Mouse (Mus musculus) limb, embryonic 11.5 days (tissue): Measurements from ENCODE around the gene Hint2. TPM values are rescaled to one million over a fixed set of nuclear protein-coding genes. Genes with fewer than 3 reads are reported as not detected.
A peak's percentile ranks its signal among the peaks of the same experiment; 100 is the strongest.

Experiments used
- ATAC-seq: fragments of 200-750 bp; cut with Nextera tagmentation; 2 replicates; pipeline ENCODE4 v1.8.0; 2017; ENCODE audit warnings: low read depth; ENCODE audit not compliant: insufficient number of reproducible peaks, low FRiP score, low TSS enrichment
- DNase-seq: peaks from one replicate; pipeline ENCODE4 v3.0.0-alpha.2; 2015; ENCODE audit warnings: low spot score
- H3K27ac ChIP-seq: fragments of 300-500 bp; sonication (generic); replicated peaks from 2 replicates; pipeline ENCODE4 v1.5.1; 2014; ENCODE audit warnings: low read depth, mild to moderate bottlenecking, low read length
- H3K27me3 ChIP-seq: fragments of 300-500 bp; sonication (generic); 2 replicates; pipeline ENCODE4 v1.6.1; 2014; ENCODE audit warnings: mild to moderate bottlenecking, low read length, mixed read lengths; ENCODE audit not compliant: control insufficient read depth, insufficient read depth
- H3K36me3 ChIP-seq: fragments of 300-500 bp; sonication (generic); 2 replicates; pipeline ENCODE4 v1.6.1; 2014; ENCODE audit warnings: mild to moderate bottlenecking, low read length, moderate library complexity, mixed read lengths; ENCODE audit not compliant: control insufficient read depth, insufficient read depth
- H3K4me1 ChIP-seq: fragments of 300-500 bp; sonication (generic); 2 replicates; pipeline ENCODE4 v1.6.1; 2014; ENCODE audit warnings: low read length, mixed read lengths; ENCODE audit not compliant: control insufficient read depth, insufficient read depth
- H3K4me2 ChIP-seq: fragments of 300-500 bp; sonication (generic); 2 replicates; pipeline ENCODE4 v1.6.1; 2014; ENCODE audit warnings: low read depth, mild to moderate bottlenecking, moderate library complexity; ENCODE audit not compliant: severe bottlenecking
- H3K4me3 ChIP-seq: fragments of 300-500 bp; sonication (generic); 2 replicates; pipeline ENCODE4 v1.5.1; 2014; ENCODE audit warnings: low read depth, low read length
- H3K9ac ChIP-seq: fragments of 300-500 bp; sonication (generic); 2 replicates; pipeline ENCODE4 v1.6.1; 2014; ENCODE audit warnings: mild to moderate bottlenecking, low read length
- H3K9me3 ChIP-seq: fragments of 300-500 bp; sonication (generic); 2 replicates; pipeline ENCODE4 v1.6.1; 2016; ENCODE audit warnings: low read length; ENCODE audit not compliant: control insufficient read depth
- WGBS: fragments of 180-500 bp; shearing (Covaris S2); extraction: QIAGEN DNeasy Blood & Tissue Kit; methylation state at CpG from one replicate; pipeline ENCODE4 v1.1.7; 2014; 5-methylcytosine and 5-hydroxymethylcytosine counted together
- polyA plus RNA-seq: library from polyadenylated mRNA; unstranded; fragments of >200 nt; fragmentation: Nextera tagmentation; extraction: Ambion mirVana; gene quantifications from 2 replicates; pipeline ENCODE4 v1.2.1, GENCODE M21; 2014

The Hint2 gene
- polyA plus RNA-seq, 1 experiment from 2014 or later = 71.4 TPM

DNA sequence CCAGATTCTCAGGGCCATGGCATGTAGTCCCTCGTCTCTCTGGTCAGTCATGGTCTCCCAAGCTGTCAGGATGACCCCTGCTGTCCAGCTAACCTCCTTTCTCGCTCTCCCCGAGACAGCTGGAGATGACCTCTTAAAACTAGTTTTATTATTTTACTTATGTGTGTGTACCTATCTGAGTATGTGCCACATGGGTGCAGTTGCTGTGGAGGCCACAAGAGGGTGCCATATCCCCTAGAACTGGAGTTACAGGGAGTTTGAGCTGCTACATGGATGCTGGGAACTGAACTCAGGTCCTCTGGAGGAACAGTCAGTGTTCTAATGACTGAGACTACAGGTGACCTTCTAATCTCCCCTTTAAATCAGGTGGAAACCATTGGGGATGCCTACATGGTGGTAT lies 6.5 kb downstream of the Hint2 start:
- no peak overlapping the region for H3K27ac ChIP-seq
- no peaks in the 10 kb centered on the region for H3K27me3 ChIP-seq
- H3K4me2 ChIP-seq = no peak overlapping the region
- H3K9me3 ChIP-seq = no peaks in the 10 kb centered on the region; the same call in 1 of the 2 replicates
- DNase-seq (no peak), ATAC-seq (no peak)
- H3K4me3 ChIP-seq = no peak overlapping the region
- H3K4me1 ChIP-seq = no peaks in the 10 kb centered on the region
- H3K9ac ChIP-seq = no peak overlapping the region
- H3K36me3 ChIP-seq = no peaks in the 10 kb centered on the region
- WGBS = 94% methylated on average over 3 of the region's 3 CpGs

DNA sequence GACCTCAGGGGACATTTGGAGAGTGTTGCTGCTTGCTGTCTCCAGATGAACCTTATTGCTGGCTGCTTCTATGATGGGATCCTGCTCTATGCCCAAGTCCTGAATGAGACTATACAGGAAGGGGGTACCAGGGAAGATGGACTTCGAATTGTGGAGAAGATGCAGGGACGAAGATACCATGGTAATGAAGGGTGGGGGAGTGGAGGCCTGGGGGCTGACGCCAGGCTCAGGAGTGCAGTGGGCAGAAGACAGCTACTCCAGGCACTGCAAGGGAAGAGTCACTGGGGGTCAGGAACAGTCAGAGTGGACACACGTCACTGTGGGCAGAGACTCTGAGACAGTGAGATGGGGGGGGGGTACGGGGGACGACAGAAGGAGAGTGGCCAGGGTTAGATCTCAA lies 15.8 kb downstream of the Hint2 start:
- Histone ChIP-seq H3K4me1 (no peaks in the 10 kb centered on the region), H3K9me3 (no peaks in the 10 kb centered on the region), H3K4me3 (no peak overlapping the region), H3K27me3 (no peaks in the 10 kb centered on the region), H3K36me3 (no peaks in the 10 kb centered on the region), H3K4me2 (no peak overlapping the region), H3K9ac (no peak overlapping the region), H3K27ac (no peak overlapping the region)
- no peak for ATAC-seq
- no peak for DNase-seq
- WGBS = 86% methylated on average over 6 of the region's 6 CpGs

GRCm38 (mm10) chr4:43640076-43640475 lies 16.2 kb downstream of the Hint2 start:
- H3K27me3 ChIP-seq = no peaks in the 10 kb centered on the region
- H3K27ac ChIP-seq = no peak overlapping the region
- H3K9ac ChIP-seq = no peak overlapping the region
- H3K36me3 ChIP-seq = no peaks in the 10 kb centered on the region
- H3K4me3 ChIP-seq = no peak overlapping the region
- H3K4me1 ChIP-seq = no peaks in the 10 kb centered on the region
- no peak overlapping the region for H3K4me2 ChIP-seq
- no peaks in the 10 kb centered on the region for H3K9me3 ChIP-seq
- ATAC-seq (no peak), DNase-seq (no peak)
- WGBS = 73% methylated on average over 9 of the region's 9 CpGs

DNA sequence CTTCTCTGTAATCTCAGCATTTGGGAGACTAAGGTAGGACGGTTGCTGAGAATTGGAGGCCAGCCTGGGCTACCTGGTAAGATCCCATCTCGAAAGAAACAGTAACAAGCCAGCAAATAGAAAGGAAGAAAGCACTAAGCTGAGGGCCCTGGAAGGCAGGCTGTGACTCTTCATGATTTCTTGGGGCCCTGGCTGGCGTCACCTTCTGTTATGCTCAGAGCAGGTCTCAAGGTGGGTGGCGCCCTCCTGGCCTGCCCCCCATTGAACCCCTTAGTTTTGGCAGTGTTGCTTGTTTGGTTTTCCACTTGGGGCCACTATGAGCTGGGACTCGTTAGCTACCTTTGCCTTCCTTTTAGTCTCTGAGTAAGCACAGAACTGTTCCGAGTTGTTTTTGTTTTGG lies 19.5 kb downstream of the Hint2 start:
- Histone ChIP-seq H3K4me1 (peaks cover 9% of the 10 kb centered on the region), H3K9me3 (no peaks in the 10 kb centered on the region), H3K36me3 (no peaks in the 10 kb centered on the region), H3K9ac (no peak overlapping the region), H3K27me3 (peaks cover 5% of the 10 kb centered on the region; the same call in 1 of the 2 replicates), H3K4me2 (no peak overlapping the region), H3K27ac (no peak overlapping the region), H3K4me3 (no peak overlapping the region)
- ATAC-seq (no peak), DNase-seq (no peak)
- 80% methylated on average over 6 of the region's 6 CpGs for WGBS

DNA sequence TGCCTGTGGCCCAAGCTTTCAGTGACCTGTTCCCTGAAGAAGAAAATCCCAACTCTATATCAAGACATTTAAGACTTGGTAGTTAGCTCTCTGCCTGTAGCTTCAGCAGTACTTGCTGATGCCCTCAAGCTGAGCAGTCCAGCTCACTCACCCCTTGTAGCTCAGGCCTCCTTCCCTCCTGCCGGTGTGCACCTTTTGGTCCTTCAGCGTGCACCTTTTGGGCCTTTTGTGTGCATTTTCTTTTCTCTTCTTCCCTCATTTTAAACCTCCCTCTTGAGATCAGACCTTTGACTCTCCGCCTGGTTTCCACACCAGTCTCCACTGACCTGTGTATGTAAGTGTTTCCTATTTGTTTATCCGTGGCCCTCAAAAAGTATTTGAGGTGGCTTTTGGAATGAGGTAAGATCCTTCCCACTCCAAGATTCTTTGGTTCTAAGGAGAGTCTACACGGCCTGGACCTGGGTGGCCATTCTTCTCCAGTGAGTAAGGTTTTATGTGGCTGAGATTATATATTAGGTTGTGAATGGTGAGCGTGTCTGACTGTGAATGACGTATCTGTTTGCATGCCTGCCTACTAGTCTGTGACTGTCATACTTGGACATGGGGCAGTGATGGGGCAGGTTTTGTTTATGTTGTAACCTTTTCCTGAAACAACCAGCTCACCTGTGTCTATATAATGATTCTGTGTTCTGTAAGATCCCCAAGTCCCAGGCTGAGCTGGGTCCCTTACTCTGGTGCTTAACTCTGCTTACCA lies 21.5 kb downstream of the Hint2 start:
- Histone ChIP-seq H3K27me3 (peaks cover 5% of the 10 kb centered on the region; the same call in 1 of the 2 replicates), H3K4me1 (peaks cover 12% of the 10 kb centered on the region), H3K36me3 (no peaks in the 10 kb centered on the region), H3K4me2 (no peak overlapping the region), H3K27ac (no peak overlapping the region), H3K4me3 (no peak overlapping the region), H3K9ac (no peak overlapping the region), H3K9me3 (no peaks in the 10 kb centered on the region)
- 88% methylated on average over 7 of the region's 7 CpGs for WGBS
- ATAC-seq (no peak), DNase-seq (no peak)

DNA sequence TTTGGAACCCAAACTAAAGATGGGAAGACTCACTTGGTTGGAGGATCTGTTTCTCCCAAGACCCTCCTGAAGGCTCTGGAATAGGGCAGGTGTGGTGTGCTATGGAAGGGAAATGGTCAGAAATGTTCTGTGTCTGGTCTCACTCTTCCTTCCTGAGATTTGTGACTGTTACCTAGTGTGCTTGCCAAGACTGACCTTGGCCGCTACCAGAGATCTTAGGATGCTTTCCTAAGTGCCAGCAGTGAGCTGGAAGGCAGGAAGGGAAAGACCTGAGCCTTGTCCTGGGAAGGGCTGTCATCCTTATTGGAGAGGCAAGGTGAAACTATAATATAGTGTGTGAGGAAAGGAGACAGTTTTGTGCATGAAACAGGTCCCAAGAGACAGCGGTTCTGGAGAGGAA lies 22.5 kb downstream of the Hint2 start:
- no peak overlapping the region for H3K9ac ChIP-seq
- peaks cover 12% of the 10 kb centered on the region for H3K4me1 ChIP-seq
- DNase-seq = no peak
- peaks cover 5% of the 10 kb centered on the region; the same call in 1 of the 2 replicates for H3K27me3 ChIP-seq
- no peak overlapping the region for H3K4me3 ChIP-seq
- no peak overlapping the region for H3K27ac ChIP-seq
- no peak overlapping the region for H3K4me2 ChIP-seq
- H3K9me3 ChIP-seq = no peaks in the 10 kb centered on the region
- ATAC-seq = no peak
- 87% methylated on average over 2 of the region's 2 CpGs for WGBS
- no peaks in the 10 kb centered on the region for H3K36me3 ChIP-seq

DNA sequence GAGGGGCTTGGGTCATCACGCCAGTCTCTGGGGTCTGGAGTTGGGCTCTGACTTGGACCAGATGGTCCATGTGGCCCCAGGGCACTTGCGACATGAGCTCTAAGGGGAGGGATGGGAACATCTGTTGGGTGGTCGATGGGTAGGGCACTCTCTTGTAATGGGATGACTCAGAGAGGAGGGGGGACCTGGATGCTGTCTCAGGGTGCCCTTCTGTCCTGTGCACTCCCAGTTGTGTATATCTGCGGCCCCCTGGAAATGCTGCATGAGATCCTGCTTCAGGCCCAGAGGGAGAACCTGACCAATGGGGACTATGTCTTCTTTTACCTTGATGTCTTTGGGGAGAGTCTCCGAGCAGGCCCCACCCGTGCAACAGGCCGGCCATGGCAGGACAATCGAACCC lies 23.0 kb downstream of the Hint2 start:
- ATAC-seq (no peak), DNase-seq (no peak)
- H3K27ac ChIP-seq = no peak overlapping the region
- no peaks in the 10 kb centered on the region for H3K9me3 ChIP-seq
- H3K4me3 ChIP-seq = no peak overlapping the region
- no peak overlapping the region for H3K4me2 ChIP-seq
- no peak overlapping the region for H3K9ac ChIP-seq
- no peaks in the 10 kb centered on the region for H3K36me3 ChIP-seq
- H3K27me3 ChIP-seq = peaks cover 5% of the 10 kb centered on the region; the same call in 1 of the 2 replicates
- peaks cover 12% of the 10 kb centered on the region for H3K4me1 ChIP-seq
- WGBS = 78% methylated on average over 8 of the region's 8 CpGs

- Histone ChIP-seq H3K27me3 (peaks cover 5% of the 10 kb centered on the region; the same call in 1 of the 2 replicates), H3K4me3 (peak overlapping the region; percentile 53), H3K4me1 (peaks cover 12% of the 10 kb centered on the region), H3K4me2 (peak overlapping the region; percentile 90), H3K27ac (no peak overlapping the region), H3K36me3 (no peaks in the 10 kb centered on the region), H3K9me3 (no peaks in the 10 kb centered on the region), H3K9ac (peak overlapping the region; percentile 89)
- ATAC-seq = no peak
- WGBS = 43% methylated on average over 42 of the region's 42 CpGs
- peak; percentile 33 for DNase-seq
Observed at GRCm38 (mm10) chr4:43631956-43632920, 24.0 kb downstream of the Hint2 start.
